Mouse (Mus musculus): ENCODE results near the gene Nek9. TPM values are rescaled to one million over a fixed set of nuclear protein-coding genes. Genes with fewer than 3 reads are reported as not detected.

Gene Nek9
- total RNA-seq, 1 experiment, result 20.4 TPM

- Histone ChIP-seq H3K9ac (ENCODE audit: insufficient read depth, low read depth, low read length, poor library complexity, severe bottlenecking) (peak within 1 kb of the TSS; percentile 98), H3K36me3 (ENCODE audit: control insufficient read depth, insufficient read depth, low read length, poor library complexity, severe bottlenecking) (no peaks in the 10 kb centered on the region), H3K4me3 (ENCODE audit: insufficient read depth in 1 of 2, low read depth in 1 of 2, low read length in 2 of 2, poor library complexity in 1 of 2, severe bottlenecking in 1 of 2) (peak within 1 kb of the TSS; percentile 71 to 83), H3K27ac (ENCODE audit: insufficient read depth, low read depth, low read length, poor library complexity, severe bottlenecking) (peak within 1 kb of the TSS; percentile 89), H3K9me3 (ENCODE audit: control insufficient read depth, insufficient read depth, low read depth, low read length) (no peaks in the 10 kb centered on the region), H3K4me1 (ENCODE audit: control insufficient read depth in 2 of 2, insufficient read depth in 2 of 2, low read length in 2 of 2, poor library complexity in 1 of 2) (peaks cover 2 to 9% of the 10 kb centered on the region in 2 experiments; a peak in 2 of 4 replicates)
- in situ Hi-C loops (cut with MboI; ENCODE audit: low sequenced_read_pairs in 2 of 2, unreplicated experiment in 2 of 2), result no loop called here
- TF ChIP-seq ZNF384 (IDR thresholded peaks at IDR 0.05; ENCODE audit: low read depth, low read length) (no peak), CHD2 (IDR thresholded peaks at IDR 0.05; ENCODE audit: low read depth, low read length) (peak; percentile 80), MAFK (IDR thresholded peaks at IDR 0.05; ENCODE audit: insufficient read depth, low read depth, low read length) (no peak), HCFC1 (IDR thresholded peaks at IDR 0.05; ENCODE audit: borderline replicate concordance, insufficient read depth, low read length) (peak; percentile 88), ZC3H11A (IDR thresholded peaks at IDR 0.05; ENCODE audit: borderline replicate concordance, low read depth, low read length) (no peak)
- peak; percentile 93 for DNase-seq (ENCODE audit: low read depth, low spot score)
These were observed 35.6 kb upstream of the Nek9 start, which contains the start of gene Tmed10 for GRCm38 (mm10) chr12:85374561-85375272. Gene Tmed10 (minus strand): TSS chr12:85374847.

- no peaks in the 10 kb centered on the region for H3K9me3 ChIP-seq (ENCODE audit: control insufficient read depth, insufficient read depth, low read depth, low read length)
- H3K4me1 ChIP-seq (ENCODE audit: control insufficient read depth in 2 of 2, insufficient read depth in 2 of 2, low read length in 2 of 2, poor library complexity in 1 of 2), result peaks cover 5 to 12% of the 10 kb centered on the region in 2 experiments; a peak in 3 of 4 replicates
- TF ChIP-seq HCFC1 (IDR thresholded peaks at IDR 0.05; ENCODE audit: borderline replicate concordance, insufficient read depth, low read length), result no peak
- no peak for TF ChIP-seq ZC3H11A (IDR thresholded peaks at IDR 0.05; ENCODE audit: borderline replicate concordance, low read depth, low read length)
- no peak for TF ChIP-seq CHD2 (IDR thresholded peaks at IDR 0.05; ENCODE audit: low read depth, low read length)
- TF ChIP-seq ZNF384 (IDR thresholded peaks at IDR 0.05; ENCODE audit: low read depth, low read length), result no peak
- TF ChIP-seq MAFK (IDR thresholded peaks at IDR 0.05; ENCODE audit: insufficient read depth, low read depth, low read length), result no peak
- no peak for DNase-seq (ENCODE audit: low read depth, low spot score)
- peak overlapping the region; percentile 98 for H3K9ac ChIP-seq (ENCODE audit: insufficient read depth, low read depth, low read length, poor library complexity, severe bottlenecking)
- H3K27ac ChIP-seq (ENCODE audit: insufficient read depth, low read depth, low read length, poor library complexity, severe bottlenecking), result peak overlapping the region; percentile 89
- peak overlapping the region; percentile 71 to 83 for H3K4me3 ChIP-seq (ENCODE audit: insufficient read depth in 1 of 2, low read depth in 1 of 2, low read length in 2 of 2, poor library complexity in 1 of 2, severe bottlenecking in 1 of 2)
- in situ Hi-C loops (cut with MboI; ENCODE audit: low sequenced_read_pairs in 2 of 2, unreplicated experiment in 2 of 2), result no loop called here
- no peaks in the 10 kb centered on the region for H3K36me3 ChIP-seq (ENCODE audit: control insufficient read depth, insufficient read depth, low read length, poor library complexity, severe bottlenecking)
These were observed 34.7 kb upstream of the Nek9 start for GRCm38 (mm10) chr12:85373591-85374560.

- TF ChIP-seq ZNF384 (IDR thresholded peaks at IDR 0.05; ENCODE audit: low read depth, low read length), result no peak
- TF ChIP-seq CHD2 (IDR thresholded peaks at IDR 0.05; ENCODE audit: low read depth, low read length), result no peak
- TF ChIP-seq HCFC1 (IDR thresholded peaks at IDR 0.05; ENCODE audit: borderline replicate concordance, insufficient read depth, low read length), result no peak
- TF ChIP-seq MAFK (IDR thresholded peaks at IDR 0.05; ENCODE audit: insufficient read depth, low read depth, low read length), result no peak
- no peak for TF ChIP-seq ZC3H11A (IDR thresholded peaks at IDR 0.05; ENCODE audit: borderline replicate concordance, low read depth, low read length)
- no peak for DNase-seq (ENCODE audit: low read depth, low spot score)
- in situ Hi-C loops (cut with MboI; ENCODE audit: low sequenced_read_pairs in 2 of 2, unreplicated experiment in 2 of 2), result no loop called here
- no peaks in the 10 kb centered on the region for H3K36me3 ChIP-seq (ENCODE audit: control insufficient read depth, insufficient read depth, low read length, poor library complexity, severe bottlenecking)
- H3K9me3 ChIP-seq (ENCODE audit: control insufficient read depth, insufficient read depth, low read depth, low read length), result no peaks in the 10 kb centered on the region
- no peak overlapping the region for H3K27ac ChIP-seq (ENCODE audit: insufficient read depth, low read depth, low read length, poor library complexity, severe bottlenecking)
- no peak overlapping the region for H3K9ac ChIP-seq (ENCODE audit: insufficient read depth, low read depth, low read length, poor library complexity, severe bottlenecking)
- H3K4me1 ChIP-seq (ENCODE audit: control insufficient read depth in 2 of 2, insufficient read depth in 2 of 2, low read length in 2 of 2, poor library complexity in 1 of 2), result peaks cover 7 to 19% of the 10 kb centered on the region in 2 experiments; a peak in 3 of 4 replicates
- H3K4me3 ChIP-seq (ENCODE audit: insufficient read depth in 1 of 2, low read depth in 1 of 2, low read length in 2 of 2, poor library complexity in 1 of 2, severe bottlenecking in 1 of 2), result no peak overlapping the region
These were observed 33.0 kb upstream of the Nek9 start for GRCm38 (mm10) chr12:85372068-85372665.

GRCm38 (mm10) chr12:85368441-85369063, 29.4 kb upstream of the Nek9 start:
- no peak for TF ChIP-seq ZNF384 (IDR thresholded peaks at IDR 0.05; ENCODE audit: low read depth, low read length)
- TF ChIP-seq ZC3H11A (IDR thresholded peaks at IDR 0.05; ENCODE audit: borderline replicate concordance, low read depth, low read length), result no peak
- 0 out of 2 replicates have a peak, but pooled peaks have one; percentile 26 for TF ChIP-seq CHD2 (IDR thresholded peaks at IDR 0.05; ENCODE audit: low read depth, low read length)
- TF ChIP-seq HCFC1 (IDR thresholded peaks at IDR 0.05; ENCODE audit: borderline replicate concordance, insufficient read depth, low read length), result no peak
- TF ChIP-seq MAFK (IDR thresholded peaks at IDR 0.05; ENCODE audit: insufficient read depth, low read depth, low read length), result 0 out of 2 replicates have a peak, but pooled peaks have one; percentile 5
- peaks cover 12 to 27% of the 10 kb centered on the region in 2 experiments for H3K4me1 ChIP-seq (ENCODE audit: control insufficient read depth in 2 of 2, insufficient read depth in 2 of 2, low read length in 2 of 2, poor library complexity in 1 of 2)
- no peaks in the 10 kb centered on the region for H3K36me3 ChIP-seq (ENCODE audit: control insufficient read depth, insufficient read depth, low read length, poor library complexity, severe bottlenecking)
- no peak overlapping the region for H3K9ac ChIP-seq (ENCODE audit: insufficient read depth, low read depth, low read length, poor library complexity, severe bottlenecking)
- no peaks in the 10 kb centered on the region for H3K9me3 ChIP-seq (ENCODE audit: control insufficient read depth, insufficient read depth, low read depth, low read length)
- in situ Hi-C loops (cut with MboI; ENCODE audit: low sequenced_read_pairs in 2 of 2, unreplicated experiment in 2 of 2), result loop anchor here in 1 of 2 experiments (10.0 kb wide), 1 partner anchor 116 kb away; no protein-coding TSS in a partner anchor
- 0 out of 4 replicates have a peak overlapping the region, but pooled peaks of 1 of the 2 experiments have one; percentile 5 for H3K4me3 ChIP-seq (ENCODE audit: insufficient read depth in 1 of 2, low read depth in 1 of 2, low read length in 2 of 2, poor library complexity in 1 of 2, severe bottlenecking in 1 of 2)
- peak overlapping the region; percentile 29; the same call in 1 of the 2 replicates for H3K27ac ChIP-seq (ENCODE audit: insufficient read depth, low read depth, low read length, poor library complexity, severe bottlenecking)
- DNase-seq (ENCODE audit: low read depth, low spot score), result no peak

Data from ES-E14 (cell line).